Mouse (Mus musculus) myocyte (in vitro differentiated cells): ENCODE results near the gene Tnpo3.

Source experiments
- MAX ChIP-seq: IDR thresholded peaks from one replicate; pipeline ENCODE4 v1.6.1; 2011; ENCODE audit warnings: low read depth, mild to moderate bottlenecking, control low read depth
- TCF12 ChIP-seq: IDR thresholded peaks from one replicate; pipeline ENCODE4 v1.6.1; 2011; ENCODE audit warnings: mild to moderate bottlenecking, control low read depth; ENCODE audit not compliant: poor library complexity, insufficient read depth, severe bottlenecking

DNA sequence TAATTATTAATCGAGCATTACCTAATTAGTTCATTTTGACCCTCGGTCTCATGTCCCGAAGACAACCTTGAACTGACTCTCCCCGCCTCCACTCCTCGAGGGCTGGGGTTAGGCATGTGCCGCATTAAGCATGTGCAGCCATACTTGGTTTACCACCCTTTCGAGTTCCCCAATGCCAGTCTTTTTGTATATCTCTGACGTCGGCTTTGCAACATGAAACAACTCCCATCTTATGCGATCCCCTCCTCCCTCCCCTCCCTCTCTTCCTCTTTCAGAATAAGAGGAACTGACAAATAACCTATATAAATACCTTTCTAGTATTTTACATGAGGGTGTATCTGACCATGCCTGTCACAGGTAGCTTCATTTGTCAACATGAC lies 40.5 kb upstream of the Tnpo3 start:
- TF ChIP-seq MAX, result no peak
- no peak for TF ChIP-seq TCF12
